Mouse (Mus musculus): ENCODE results near the gene Hhipl1.
A peak's percentile ranks its signal among the peaks of the same experiment; 100 is the strongest.

The Hhipl1 gene

DNA sequence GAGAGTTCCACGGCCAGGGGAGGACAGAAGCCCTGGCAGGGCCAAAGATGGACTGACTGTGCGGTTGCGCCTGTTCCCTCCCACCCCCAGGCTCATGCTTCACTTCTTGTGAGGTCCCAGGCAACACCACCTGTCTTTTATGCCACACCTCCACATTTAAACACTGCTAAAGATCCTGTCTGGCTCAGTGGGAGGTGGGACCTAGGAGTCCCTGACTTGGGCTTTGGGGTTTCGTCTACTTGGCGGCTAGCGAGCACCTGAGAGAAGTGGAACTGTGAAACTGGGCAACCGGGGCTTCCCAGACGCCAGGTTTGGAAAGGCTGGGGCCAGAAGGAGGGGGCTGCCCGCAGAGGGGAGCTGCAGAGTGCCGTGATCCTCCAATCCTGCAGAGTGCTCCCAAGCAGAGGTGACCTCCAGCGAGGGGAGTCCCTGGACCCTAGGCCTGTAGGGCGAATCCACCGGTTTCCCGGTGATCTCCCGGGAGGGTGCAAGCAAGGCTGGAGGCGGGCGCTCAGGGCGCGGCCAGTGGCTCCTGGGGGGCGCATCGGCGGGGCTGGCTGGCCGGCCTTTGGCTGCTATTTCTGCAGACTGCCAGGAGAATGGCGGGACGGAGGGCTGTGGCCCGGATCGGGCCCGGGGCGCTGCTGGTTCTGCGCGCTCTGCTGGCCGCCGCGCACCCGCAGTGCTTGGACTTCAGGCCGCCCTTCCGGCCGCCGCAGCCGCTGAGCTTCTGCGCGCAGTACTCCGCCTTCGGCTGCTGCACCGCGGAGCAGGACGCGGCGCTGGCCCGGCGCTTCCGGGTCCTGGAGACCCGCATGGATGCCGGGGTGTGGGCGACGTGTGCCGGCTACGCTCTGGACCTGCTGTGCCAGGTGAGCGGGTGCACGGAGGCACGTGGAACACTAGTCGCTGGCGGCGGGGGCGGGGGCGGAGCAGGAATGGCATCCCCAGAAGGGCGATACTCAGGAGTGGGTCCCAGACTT is at the start of gene Hhipl1:
TSS of gene Hhipl1 (plus strand) at position 459 of the 983 bp plus-strand sequence.
- DNase-seq (ENCODE audit: low spot score) = peak; percentile 54

DNA sequence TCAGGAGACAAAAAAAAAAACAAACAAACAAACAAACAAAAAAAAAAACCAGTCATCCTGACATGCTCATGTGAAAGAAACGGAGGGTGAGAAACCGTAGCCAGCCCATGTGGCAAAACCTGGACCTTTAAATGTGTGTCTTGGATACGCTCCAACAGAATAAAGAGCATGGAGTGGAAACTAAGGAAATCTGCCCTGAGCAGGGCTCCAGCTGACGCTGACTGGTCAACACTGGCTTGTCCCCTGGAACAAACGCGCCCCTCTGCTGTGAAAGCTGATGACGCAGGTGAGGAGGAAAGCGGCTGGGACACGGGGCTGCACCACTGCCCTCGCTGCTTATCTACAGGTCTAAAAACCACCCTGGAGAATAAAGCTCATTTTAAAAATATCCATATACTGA is 49.3 kb upstream of the Hhipl1 start:
- DNase-seq (ENCODE audit: low spot score) = no peak

DNA sequence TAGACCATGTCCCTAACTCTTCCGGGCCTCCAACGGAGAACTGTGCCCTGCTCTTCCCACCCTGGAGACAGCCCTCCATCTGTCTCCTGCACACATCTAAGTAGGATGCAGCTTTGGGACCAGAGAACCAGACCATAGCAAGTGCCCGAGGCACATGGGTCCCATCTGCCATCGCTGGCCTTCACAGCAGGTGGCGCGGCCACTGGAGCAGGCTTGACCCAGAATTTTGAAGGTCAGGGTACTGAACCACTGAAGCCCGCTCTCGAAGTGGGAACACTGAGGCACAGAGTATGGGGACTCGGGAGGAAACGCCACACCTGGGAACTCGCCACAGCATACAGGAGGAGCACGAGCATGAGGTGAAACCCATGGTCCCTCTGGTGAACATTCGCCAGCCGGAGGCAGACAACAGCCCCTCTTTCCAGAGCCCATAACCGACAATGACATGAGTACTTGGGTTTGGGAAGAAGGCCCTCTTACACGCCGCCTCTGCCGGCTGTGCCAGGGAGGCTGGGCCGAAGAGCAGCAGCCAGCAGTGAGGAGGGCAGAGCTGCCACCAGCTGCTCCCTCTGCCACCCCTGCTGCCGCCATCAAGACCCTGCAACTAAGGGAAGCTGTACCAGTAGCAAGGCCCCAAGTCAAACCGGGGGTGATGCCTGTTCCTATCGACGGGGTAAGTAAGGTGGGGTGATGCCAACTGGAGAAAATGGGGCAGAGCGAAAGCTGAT is 46.6 kb upstream of the Hhipl1 start:
- DNase-seq (ENCODE audit: low spot score) = no peak

DNA sequence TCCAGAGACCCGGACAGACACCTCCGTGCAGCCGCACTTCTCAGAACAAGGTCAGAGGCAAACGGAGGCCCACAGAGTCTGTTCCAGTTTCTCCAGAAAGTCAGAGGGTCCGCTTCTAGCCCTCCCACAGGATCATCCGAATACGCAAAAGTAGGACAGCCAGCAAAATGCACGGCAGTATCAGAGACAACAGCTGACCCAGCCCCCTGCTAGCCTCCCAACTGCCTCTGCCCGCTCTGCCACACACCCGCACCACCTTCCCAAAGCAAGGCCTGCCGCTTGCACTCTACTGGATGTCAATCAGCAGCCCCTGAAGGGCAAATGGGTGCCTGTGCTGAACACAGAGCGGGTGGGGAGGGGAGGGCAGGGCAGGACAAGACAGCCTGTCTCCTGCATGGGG is 45.1 kb upstream of the Hhipl1 start:
- DNase-seq (ENCODE audit: low spot score) = no peak

DNA sequence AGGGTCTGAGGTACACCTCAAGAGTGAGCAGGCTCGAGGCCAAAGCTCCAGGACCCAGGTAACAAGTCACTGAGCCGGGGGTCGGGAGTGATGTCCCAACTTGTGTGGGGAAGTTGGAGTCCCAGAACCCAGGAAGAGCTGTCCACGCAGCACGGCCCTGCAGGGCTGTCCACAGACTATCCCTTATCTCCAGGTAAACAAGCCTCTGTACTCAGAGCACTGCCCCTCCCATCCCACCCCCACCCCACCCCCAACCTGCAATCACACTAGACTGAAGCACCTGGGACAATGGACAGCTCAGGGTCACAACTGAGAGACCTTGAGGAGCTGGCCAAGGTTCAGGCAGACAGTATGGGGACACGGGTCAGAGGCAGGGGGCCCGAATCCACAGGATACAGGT is 41.2 kb upstream of the Hhipl1 start:
- DNase-seq (ENCODE audit: low spot score) = no peak

DNA sequence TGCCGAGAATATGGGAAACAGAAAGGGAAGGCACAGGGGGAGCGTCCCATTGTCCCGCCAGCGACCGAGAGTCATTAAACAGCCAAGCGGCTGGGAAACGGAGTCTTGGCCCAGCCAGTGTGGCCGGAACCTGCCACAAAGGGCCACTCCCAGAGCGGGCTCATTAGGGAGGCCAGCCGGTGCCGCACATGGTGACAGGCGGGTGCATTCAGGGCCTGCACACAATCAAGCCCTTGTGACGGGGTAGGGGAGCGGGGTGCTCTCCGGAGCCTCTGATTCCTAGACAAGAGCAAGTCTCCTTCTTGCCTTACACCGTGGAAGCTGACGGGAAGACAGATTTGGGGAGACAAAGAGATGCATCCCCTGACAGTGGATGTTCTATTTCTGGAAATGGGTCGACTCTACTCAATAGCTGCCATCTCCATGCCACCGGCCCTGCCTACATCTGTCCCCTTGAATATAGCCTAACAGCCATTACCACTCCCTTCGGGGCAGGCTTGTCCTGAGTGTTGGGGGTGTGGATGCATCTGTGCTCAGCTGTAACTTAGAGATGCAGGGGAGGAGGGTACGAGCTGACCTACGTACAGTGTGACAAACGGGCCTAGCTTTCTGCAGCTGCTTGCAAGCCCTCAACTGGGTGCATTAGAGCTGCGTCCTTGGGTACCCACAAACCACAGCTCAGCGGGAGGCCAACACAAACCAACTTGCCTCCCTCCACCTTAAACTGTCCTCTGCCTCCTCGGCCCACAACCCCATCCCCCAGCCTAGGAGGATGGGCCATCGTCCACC is 40.0 kb upstream of the Hhipl1 start:
- DNase-seq (ENCODE audit: low spot score) = no peak

DNA sequence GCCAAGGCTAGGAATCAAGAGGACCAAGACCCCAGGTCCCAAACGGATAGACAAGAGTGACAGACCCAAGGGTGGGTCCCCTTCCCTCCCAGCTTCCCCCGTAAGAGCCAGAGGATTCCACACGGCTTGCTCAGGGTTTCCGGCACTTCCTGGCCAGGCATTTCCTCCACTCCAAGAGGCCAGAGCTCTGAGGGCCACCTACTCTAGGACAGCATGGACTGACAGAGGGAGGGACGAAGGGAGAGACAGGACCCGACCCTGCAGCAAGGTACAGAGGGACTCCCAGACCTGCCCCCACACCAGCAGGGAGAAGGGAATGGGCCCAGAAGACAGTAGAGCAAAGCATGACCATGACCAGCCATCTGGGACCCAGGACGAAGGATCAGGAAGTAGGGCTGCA is 38.4 kb upstream of the Hhipl1 start:
- no peak for DNase-seq (ENCODE audit: low spot score)

DNA sequence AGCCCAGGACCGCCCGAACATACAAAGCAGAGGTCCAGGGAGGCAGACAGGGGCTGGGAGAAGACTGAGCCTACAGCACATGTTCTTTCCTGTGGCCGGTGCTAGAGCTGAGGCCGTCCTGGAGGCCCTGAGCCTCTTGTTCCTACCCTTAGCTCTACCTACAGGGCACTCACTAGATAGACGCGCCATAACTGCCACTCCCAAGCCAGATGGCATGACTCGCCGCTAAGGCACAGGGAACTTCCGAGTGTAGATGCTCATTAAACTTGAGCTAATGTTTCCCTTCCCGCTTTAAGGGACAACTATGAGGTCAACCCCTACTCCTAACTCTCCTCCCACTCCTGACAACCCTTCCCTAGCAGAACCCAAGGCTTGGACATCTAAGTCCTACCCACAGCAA is 37.1 kb upstream of the Hhipl1 start:
- DNase-seq (ENCODE audit: low spot score) = no peak

DNA sequence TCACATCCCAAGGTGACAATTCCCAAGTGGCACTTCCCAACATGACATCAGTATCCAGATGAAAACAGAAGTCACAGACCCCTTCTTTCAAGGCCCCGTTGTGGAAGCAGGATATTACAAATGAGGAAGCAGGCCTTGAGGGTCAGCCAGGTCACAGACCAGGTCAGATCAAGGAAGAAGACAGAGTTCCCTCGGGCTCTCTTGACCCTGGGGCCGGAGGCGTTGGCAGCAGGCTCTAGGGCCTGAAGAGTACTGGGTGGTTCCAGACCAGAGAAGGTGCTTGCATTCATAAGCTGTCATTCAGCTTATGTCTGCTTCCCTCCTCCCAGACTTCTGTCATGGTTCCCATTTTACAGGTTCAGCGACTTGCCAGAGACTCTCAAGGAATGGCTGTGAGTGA is 36.4 kb upstream of the Hhipl1 start:
- no peak for DNase-seq (ENCODE audit: low spot score)

DNA sequence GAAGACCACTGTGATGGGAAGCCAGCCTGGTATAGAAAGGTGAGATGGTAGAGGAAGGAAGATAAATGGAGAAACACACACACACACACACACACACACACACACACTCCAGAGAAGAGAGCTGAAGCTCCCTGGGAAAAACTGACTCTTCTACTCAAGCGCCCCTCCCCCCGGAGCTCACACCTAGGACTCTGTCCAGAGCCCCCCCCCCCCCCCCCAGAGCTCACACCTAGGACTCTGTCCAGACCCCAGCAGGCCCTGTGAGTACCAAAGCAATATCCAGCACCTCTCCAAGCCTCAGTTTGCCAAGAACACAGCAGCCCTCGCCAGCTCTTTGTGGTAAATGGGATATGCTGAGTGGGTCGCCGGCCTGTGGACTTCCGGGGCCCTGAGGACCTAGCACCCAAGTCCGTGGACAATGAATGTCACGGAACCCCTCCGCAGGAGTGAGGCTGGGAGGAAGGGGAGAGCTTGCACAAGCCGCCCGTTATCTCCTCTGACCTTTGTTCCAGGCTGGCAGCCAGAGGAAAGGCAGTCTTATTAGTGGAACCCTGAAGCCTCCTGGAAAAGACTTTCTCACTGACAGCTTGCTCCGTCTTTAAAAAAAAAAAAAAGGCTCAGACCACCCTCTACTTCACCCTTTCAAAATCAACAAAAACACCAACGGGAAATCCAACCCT is 35.7 kb upstream of the Hhipl1 start:
- no peak for DNase-seq (ENCODE audit: low spot score)

DNA sequence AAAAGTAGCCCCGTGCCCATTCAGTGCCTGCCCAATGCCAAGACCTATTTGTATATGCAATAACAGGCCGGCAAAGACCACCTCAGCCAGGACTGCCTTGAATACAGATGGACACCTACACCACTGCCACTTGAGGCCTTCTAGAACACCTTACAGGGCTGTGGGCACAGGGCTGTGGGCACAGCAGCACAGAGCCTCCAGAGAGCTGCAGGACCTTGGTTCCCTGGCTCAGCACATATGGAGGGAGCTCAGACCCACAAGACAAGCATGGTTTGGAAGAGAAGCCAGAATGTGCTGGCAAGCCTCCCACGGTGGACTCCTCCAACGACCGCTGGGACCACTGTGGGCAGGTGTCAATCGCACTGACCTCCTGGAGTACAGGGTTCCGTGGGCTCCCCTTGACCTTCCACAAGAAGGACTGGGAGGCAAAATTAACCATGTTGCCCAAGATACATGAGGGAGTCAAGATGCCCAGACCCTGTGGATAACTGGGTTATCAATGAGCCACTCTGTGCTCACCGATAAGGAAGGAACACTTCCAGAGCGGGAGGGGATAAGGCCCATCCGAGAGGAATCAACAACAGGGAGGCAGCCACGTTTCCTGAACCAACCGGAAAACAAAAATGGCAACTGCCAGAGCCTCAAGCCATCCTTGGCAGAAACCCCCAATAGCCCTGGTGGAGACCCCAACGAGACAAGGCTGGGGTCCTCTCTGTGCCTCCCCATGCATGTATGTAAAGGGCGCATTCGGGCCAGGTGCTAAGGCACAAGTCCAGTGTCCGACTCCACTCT is 34.5 kb upstream of the Hhipl1 start:
- no peak for DNase-seq (ENCODE audit: low spot score)

DNA sequence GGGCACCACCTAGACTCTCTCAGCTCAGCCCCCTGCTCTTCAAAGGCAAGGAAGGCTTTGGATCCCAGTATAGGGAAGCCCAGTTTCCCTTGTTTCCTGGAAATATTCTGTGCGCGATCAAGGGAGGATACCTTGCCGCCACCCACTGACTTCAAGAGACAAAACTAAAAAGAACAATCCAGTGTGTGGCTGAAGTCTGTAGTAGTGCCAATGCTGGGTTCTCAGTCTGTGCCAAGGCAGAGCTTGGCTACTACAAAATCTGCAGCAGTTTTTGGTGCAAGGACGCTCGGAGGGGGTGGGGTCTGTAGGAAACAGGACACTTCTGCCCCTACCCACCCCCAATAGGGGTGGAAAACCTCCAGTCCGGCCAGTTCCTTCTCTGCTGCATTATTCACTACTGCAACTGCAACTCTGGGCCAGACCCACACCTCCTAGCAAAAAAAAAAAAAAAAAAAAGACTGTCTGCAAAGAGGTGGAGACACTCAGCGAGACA is 33.9 kb upstream of the Hhipl1 start:
- no peak for DNase-seq (ENCODE audit: low spot score)

DNA sequence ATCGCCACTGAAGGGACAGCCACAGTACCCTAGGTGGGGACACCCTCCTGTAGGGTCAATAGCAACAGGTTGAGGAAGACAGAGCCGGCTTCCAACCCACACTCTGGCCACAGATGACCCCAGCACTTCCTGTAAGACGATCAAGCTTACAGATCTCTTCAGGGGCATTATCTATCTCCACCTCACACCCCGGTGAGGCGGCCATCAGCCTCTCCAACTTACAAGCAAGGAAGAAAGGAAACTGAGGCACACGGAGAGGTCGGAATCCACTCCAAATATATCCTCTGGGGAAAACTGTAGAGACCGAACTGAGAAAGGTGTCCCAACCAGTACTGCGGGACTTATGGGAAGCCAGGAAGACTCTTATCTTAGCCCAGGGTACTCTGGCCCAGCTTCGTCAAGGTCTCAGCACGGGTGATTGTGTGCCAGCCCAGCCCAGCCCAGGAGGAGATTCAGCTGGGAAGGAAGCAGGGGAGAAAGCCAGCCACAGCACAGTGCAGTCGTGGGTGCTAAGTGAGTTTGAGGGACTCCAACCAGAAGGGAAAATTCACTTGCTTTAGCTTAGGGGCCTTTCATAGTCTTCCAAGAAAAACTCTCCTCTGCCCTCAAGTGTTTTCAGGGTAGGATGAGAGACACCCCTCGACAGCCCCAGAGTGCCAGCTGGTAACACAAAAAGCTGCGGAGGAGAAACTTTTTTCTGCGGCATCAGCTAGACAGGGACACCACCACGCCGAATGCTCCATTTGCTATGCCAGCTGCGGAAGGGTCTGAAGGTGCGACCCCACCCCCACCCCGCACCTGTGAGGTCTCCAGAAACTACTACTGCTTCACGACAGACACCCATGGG is 32.4 kb upstream of the Hhipl1 start:
- no peak for DNase-seq (ENCODE audit: low spot score)

DNA sequence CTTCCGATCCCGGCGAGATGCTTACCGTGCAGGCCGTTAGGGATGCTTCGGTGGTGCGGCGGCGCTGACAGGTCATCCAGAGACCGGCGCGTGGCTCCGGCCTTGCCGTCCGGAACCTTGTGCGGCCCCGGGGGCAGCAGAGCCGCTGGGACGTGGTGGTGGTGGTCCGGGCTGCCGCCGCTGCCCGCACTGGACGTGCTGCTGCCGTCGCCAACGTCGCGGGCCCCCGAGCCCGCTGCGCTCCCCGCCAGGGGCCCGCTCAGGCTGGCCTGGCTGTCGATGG is 31.8 kb upstream of the Hhipl1 start:
- DNase-seq (ENCODE audit: low spot score) = no peak

DNA sequence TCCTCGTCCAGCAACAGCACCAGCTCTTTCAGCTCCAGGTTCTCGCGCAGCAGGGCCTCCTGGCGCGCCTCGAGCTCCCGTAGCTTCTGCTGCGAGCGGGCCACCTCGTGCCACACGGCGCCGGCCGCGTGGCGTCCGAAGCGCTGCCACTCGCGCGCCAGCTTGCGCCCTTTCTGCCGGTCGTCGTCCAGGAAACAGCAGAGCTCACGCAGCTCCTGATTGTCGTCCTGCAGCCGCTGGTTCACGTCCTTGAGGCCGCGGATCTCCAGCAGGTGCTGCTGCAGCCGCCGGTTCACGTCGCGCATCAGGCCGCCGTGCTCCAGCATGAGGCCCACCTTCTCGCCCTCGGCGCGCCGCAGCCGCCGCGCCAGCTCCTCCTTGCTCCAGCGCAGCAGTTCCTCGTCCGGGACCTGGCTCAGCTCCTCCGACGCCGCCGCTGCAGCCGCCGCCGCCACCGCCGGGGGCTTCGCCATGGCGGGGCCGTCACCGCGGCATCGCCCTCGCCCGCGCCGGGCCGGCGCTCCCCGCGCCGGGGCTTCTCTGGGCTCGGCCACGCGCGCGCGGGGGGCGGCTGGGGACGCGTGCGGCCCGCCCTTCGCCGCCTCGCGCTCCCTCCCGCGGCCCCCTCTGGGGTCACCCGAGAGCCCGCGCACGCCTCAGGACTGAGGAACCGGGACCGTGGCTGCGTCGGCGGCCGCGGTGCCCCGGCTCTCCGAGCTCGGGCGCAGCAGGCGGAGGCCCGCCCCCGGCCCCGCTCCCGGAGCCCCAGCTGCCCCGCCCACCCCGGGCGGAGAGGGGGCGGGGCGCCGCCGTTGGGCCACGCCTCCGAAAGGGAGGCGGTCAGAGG is 31.2 kb upstream of the Hhipl1 start, which contains the start of gene Ccdc85c:
TSS of gene Ccdc85c (minus strand) at position 765 of the 847 bp plus-strand sequence.
- DNase-seq (ENCODE audit: low spot score) = peak; percentile 56

DNA sequence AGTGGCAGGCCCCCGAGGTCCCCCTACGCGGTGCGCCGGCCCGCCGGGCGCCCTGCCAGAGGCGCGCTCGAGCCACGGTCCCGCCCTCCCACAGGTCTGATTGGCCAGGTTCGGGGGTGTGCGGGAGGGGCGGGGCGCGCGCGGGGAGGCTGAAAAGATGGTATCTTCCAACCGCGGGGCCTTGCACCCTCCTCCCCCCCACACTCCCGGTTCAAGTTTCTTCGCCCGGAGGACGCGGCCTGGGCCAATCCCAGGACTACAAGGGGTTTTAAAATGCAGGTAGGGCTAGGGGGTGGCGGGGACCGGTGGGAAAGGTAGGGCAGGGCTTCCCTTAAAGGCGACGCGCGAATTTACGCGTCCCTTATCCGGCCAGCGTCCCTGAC is 30.6 kb upstream of the Hhipl1 start:
- DNase-seq (ENCODE audit: low spot score) = peak; percentile 99

DNA sequence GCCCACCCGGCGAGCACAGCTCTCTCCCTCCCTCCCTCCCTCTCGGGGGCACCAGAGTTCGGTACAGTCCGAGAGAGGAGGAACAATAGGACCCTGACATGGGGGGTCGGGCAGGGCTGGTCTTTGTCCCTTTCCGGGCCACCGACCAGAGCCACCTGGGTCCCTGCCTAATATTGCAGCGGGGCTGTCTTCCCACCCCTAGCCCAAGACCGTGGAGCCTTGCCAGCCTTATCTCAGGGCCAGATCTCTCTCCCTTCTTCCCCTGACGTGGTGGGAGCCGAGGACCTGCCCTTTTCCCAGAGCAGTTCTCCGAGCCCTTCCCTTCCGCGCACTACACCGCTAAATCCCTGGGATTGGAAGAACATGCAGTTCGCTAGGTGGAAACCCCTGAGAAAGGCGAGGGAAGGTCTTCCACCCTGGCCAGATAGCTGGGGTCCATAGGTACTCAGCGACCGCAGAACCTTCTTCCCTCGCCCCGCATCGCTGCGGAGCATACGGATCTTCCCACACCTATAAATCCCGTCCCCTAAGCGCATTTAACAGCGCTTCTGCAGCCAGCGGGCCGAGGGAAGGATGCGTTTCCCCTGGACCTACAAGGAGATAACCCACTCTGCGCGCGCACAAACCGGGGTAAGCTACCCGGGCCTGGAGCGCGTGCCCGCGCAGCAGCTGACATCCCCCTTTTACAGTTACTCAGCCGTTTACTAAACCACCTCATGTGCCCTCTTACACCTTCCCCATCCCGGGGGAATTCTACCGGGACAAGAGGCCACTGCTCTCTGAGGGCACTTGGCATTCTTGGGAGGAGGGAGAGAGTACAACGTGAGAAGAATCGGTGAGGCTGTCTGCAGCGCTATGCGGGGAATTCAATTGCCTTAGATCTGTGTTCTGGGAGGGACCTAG is 29.9 kb upstream of the Hhipl1 start:
- no peak for DNase-seq (ENCODE audit: low spot score)

DNA sequence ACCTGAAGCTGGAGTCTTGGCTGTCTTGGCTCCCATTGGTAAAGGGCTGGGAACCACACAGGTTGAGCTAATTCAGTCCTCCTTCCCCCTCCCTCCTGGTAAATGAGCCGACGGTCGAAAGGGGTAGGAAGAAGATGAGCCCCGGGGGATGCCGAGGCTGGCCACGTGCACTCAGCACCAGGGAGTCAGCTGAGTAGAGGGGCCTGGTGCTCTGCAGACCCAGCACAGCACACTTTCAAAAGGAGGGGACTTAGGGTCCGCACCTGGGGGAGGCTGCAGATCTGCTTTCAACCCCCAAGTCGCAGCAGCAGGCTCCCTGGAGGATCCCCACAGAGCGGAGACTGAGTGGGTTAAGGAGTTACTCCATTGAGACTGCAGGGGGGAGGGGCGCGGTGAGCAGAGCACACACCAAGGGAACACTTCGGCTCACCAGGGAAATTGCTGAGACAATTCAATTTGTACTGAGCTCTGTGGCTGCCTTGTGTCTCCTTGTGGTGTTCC is 28.7 kb upstream of the Hhipl1 start:
- no peak for DNase-seq (ENCODE audit: low spot score)

All from ovary, postnatal 36 days (tissue).